Mouse (Mus musculus) liver, embryonic 12.5 days (tissue): ENCODE data around the gene Esr1. TPM values are rescaled to one million over a fixed set of nuclear protein-coding genes. Genes with fewer than 3 reads are reported as not detected.
A peak's percentile ranks its signal among the peaks of the same experiment; 100 is the strongest.
"Not testable (repeated sequence)": the region's sequence is repeated elsewhere in the genome, so short reads cannot be mapped to it uniquely, and the experiment has no call there.

Experiments used
- ATAC-seq: fragments of 200-750 bp; cut with Nextera tagmentation; 2 replicates; pipeline ENCODE4 v1.8.0; 2017; ENCODE audit warnings: moderate number of reproducible peaks, mild to moderate bottlenecking, moderate library complexity
- H3K27ac ChIP-seq: fragments of 300-500 bp; sonication (generic); 2 replicates; pipeline ENCODE4 v1.5.1; 2016; ENCODE audit warnings: mild to moderate bottlenecking
- H3K27me3 ChIP-seq: fragments of 300-500 bp; sonication (generic); replicated peaks from 2 replicates; pipeline ENCODE4 v1.6.1; 2016; ENCODE audit warnings: mild to moderate bottlenecking, moderate library complexity
- H3K36me3 ChIP-seq: fragments of 300-500 bp; sonication (generic); 2 replicates; pipeline ENCODE4 v1.6.1; 2016; ENCODE audit warnings: mild to moderate bottlenecking, moderate library complexity
- H3K4me1 ChIP-seq: fragments of 300-500 bp; sonication (generic); 2 replicates; pipeline ENCODE4 v1.6.1; 2016
- H3K4me2 ChIP-seq: fragments of 300-500 bp; sonication (generic); 2 replicates; pipeline ENCODE4 v1.6.1; 2016; ENCODE audit warnings: mild to moderate bottlenecking, moderate library complexity
- H3K4me3 ChIP-seq: fragments of 300-500 bp; sonication (generic); 2 replicates; pipeline ENCODE4 v1.5.1; 2016; ENCODE audit warnings: mild to moderate bottlenecking, moderate library complexity
- H3K9ac ChIP-seq: fragments of 300-500 bp; sonication (generic); 2 replicates; pipeline ENCODE4 v1.6.1; 2016; ENCODE audit warnings: mild to moderate bottlenecking, moderate library complexity
- H3K9me3 ChIP-seq: fragments of 300-500 bp; sonication (generic); replicated peaks from 2 replicates; pipeline ENCODE4 v1.6.1; 2016; ENCODE audit warnings: mild to moderate bottlenecking, moderate library complexity
- WGBS: fragments of 180-500 bp; shearing (Covaris S2); methylation state at CpG from one replicate; pipeline ENCODE4 v1.1.7; 2016; ENCODE audit not compliant: insufficient replicate concordance; 5-methylcytosine and 5-hydroxymethylcytosine counted together
- polyA plus RNA-seq: library from polyadenylated mRNA; unstranded; fragments of >200 nt; fragmentation: Nextera tagmentation; extraction: Ambion mirVana; gene quantifications from 2 replicates; pipeline ENCODE4 v1.2.1, GENCODE M21; 2016

Esr1 gene
- polyA plus RNA-seq, 1 experiment from 2014 or later, result 0.01 TPM

DNA sequence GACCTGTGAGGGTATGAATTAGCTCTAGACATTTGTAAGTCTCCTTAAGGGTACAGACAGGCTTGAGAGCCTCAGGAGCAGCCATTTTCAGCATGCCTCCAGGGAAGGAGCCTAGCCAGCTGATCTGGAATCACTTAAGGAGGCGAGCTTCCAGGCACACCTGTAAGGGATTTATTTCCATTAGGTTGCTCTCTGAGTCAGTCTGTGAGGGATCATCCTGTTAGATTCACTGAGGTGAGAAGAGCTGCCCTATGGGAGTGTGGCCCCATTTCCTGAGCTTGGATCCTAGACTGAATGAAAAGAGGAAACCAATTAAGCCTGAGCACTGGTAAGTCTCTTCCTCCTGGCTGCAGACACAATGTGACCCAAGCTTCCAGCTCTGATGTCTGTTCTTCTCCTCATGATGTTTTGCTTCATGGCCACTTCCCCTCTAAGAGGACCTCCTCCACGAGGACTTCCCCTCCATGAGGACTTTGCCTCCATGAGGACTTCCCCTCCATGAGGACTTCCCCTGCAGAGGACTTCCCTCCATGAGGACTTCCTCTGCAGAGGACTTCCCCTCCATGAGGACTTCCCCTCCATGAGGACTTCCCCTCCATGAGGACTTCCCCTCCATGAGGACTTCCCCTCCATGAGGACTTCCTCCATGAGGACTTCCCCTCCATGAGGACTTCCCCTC is 10.5 kb upstream of the Esr1 start:
- Histone ChIP-seq H3K4me3 (no peak overlapping the region), H3K36me3 (no peaks in the 10 kb centered on the region), H3K4me2 (no peak overlapping the region), H3K27me3 (no peaks in the 10 kb centered on the region), H3K4me1 (no peaks in the 10 kb centered on the region), H3K27ac (no peak overlapping the region), H3K9ac (no peak overlapping the region), H3K9me3 (no peaks in the 10 kb centered on the region)
- WGBS, result 36% methylated on average over 2 of the region's 2 CpGs
- ATAC-seq, result no peak

DNA sequence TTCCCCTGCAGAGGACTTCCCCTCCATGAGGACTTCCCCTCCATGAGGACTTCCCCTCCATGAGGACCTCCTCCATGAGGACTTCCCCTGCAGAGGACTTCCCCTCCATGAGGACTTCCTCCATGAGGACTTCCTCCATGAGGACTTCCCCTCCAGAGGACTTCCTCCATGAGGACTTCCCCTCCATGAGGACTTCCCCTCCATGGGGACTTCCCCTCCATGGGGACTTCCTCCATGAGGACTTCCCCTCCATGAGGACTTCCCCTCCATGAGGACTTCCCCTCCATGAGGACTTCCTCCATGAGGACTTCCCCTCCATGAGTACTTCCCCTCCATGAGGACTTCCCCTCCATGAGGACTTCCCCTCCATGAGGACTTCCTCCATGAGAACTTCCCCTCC is 9.8 kb upstream of the Esr1 start:
- H3K4me2 ChIP-seq, H3K27ac ChIP-seq, H3K4me3 ChIP-seq, H3K27me3 ChIP-seq, H3K9me3 ChIP-seq, H3K9ac ChIP-seq, H3K4me1 ChIP-seq, ATAC-seq, H3K36me3 ChIP-seq: not testable (repeated sequence)

DNA sequence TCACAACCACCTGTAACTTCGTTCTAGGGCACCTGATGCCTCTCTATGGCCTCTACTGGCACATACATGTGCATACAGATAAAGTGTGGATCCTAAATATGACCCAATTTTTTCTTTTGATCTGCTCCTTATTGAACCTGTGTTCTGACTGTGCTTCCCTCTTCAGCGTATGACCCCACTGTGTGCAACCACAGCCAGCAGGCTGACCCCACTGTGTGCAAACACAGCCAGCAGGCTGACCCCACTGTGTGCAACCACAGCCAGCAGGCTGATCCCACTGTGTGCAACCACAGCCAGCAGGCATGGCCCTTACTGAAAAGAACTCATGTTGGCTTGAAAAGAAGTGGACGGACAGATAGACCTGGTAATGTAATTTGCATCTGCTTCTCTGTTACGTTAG is 8.9 kb upstream of the Esr1 start:
- Histone ChIP-seq H3K4me1 (no peaks in the 10 kb centered on the region), H3K27ac (no peak overlapping the region), H3K4me2 (no peak overlapping the region), H3K36me3 (no peaks in the 10 kb centered on the region), H3K4me3 (no peak overlapping the region), H3K9me3 (no peaks in the 10 kb centered on the region), H3K9ac (no peak overlapping the region), H3K27me3 (no peaks in the 10 kb centered on the region)
- ATAC-seq, result no peak
- WGBS, result 61% methylated on average over 4 of the region's 4 CpGs

DNA sequence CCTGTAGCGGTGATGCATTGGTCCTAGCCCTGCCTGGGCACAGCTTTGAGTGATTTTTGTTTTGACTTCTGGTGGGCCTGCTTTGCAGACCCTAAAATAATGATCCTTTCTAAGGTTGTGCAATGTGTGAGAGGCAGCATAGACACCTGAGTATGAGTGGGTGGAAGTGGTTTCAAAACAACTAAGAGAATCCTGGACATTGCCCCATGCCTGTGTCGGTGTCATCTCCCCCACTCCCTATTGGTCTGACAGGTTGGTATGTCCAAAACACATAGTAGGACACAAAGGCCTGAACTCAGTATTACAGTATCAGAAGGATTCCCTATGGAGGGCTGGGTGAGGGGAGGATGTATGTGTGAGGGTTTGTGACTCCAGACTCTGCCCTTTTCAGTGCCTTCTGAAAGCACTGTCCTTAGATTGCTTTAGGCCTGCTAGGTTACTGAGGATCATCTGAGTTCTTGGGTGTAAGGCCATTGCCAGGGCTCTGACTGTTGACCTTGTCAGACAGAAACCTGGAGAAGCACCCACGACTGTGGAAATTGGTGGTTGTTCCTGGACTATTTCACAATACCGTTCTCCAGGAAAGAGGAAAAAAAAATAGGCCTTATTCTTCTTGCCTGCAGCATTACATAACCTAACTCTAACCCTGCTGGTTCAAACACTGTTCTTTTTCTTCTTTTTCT is 6.7 kb upstream of the Esr1 start:
- 66% methylated on average over 4 of the region's 4 CpGs for WGBS
- H3K4me1 ChIP-seq, result no peaks in the 10 kb centered on the region
- no peaks in the 10 kb centered on the region for H3K36me3 ChIP-seq
- no peak overlapping the region for H3K4me2 ChIP-seq
- no peak overlapping the region for H3K4me3 ChIP-seq
- no peak for ATAC-seq
- no peak overlapping the region for H3K27ac ChIP-seq
- H3K9me3 ChIP-seq, result no peaks in the 10 kb centered on the region
- H3K27me3 ChIP-seq, result no peaks in the 10 kb centered on the region
- no peak overlapping the region for H3K9ac ChIP-seq

DNA sequence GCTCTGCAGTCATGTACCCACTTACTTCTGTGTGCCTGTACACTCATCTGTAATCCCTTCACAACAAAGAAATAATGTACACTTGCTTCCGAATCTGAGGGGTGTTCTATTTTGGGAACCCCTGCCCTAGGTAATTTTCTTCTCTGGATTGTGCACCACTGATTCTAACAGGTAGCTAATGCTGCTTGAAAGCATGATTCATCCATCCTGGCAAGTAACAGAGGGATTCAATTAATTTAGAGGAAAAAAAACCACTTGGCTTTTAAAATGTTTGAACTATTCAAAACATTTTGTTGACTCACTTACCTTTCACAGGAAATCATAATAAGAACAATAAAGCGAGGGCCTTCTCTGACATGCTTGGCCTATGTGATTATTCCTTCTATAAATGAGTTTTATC is 1.2 kb upstream of the Esr1 start:
- no peak for ATAC-seq
- Histone ChIP-seq H3K4me2 (no peak overlapping the region), H3K27ac (no peak overlapping the region), H3K4me3 (no peak overlapping the region), H3K27me3 (no peaks in the 10 kb centered on the region), H3K36me3 (no peaks in the 10 kb centered on the region), H3K9ac (no peak overlapping the region), H3K9me3 (no peaks in the 10 kb centered on the region), H3K4me1 (no peaks in the 10 kb centered on the region)
- 53% methylated on average over 2 of the region's 2 CpGs for WGBS

DNA sequence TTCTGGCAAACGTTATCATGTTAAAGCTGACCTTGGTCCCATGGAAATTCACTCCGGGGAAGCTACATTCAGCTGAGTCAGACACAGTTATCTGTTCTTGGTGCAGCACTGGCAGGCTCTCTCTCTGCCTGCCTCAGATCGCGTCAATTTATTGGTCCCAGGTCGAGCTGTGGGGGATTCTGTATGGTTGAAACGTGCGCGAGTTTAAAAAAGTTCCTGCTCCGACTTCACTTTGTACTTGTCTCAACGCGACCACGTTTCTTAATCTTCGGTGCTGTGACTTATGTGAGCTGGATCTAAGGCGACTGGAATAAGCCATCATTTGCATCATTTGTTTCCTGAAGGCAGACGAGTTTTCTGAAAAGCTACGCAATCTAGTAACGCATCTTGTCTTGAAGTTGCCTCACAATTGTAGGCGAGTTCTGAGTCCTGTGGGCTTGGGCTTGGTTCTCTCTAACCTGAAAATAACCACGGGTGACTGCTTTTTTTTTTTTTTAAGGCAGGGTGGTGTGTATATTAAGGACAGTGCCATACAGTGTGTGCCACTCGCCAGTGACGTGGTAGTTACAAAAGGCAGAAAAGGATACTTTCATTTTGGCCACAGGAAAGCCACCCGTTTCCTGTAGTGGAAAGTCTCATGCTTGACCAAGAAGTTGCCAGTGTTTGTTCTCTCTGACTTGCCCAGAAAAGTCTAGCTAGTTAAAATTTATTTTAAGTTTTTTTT is 1.1 kb downstream of the Esr1 start:
- 0 out of 2 replicates have a peak, but pooled peaks have one; percentile 47 for ATAC-seq
- Histone ChIP-seq H3K9ac (no peak overlapping the region), H3K36me3 (no peaks in the 10 kb centered on the region), H3K4me2 (peak overlapping the region; percentile 58), H3K4me1 (no peaks in the 10 kb centered on the region), H3K27me3 (no peaks in the 10 kb centered on the region), H3K27ac (no peak overlapping the region), H3K9me3 (no peaks in the 10 kb centered on the region), H3K4me3 (peak overlapping the region; percentile 31)
- 25% methylated on average over 22 of the region's 22 CpGs for WGBS

DNA sequence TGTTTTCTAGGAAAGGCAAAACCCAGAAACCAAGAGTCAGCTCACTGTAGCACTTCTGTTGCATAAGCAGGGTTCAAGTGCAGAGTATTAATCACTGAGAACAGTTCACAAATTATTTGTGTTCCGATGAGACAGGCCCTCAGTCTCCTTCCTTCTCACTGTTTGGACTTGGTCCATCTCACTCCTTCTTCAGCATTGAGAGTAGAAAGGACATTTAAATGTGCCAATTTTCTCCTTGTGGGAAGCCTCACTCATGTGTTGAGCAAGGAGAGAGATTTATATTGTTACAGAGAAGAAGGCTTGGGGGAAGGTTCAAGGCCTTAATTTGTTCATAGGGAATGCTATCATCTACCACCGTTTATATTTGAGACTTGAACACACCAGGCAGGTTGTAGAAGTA is 6.6 kb downstream of the Esr1 start:
- Histone ChIP-seq H3K4me1 (no peaks in the 10 kb centered on the region), H3K27ac (no peak overlapping the region), H3K36me3 (no peaks in the 10 kb centered on the region), H3K9me3 (no peaks in the 10 kb centered on the region), H3K4me3 (no peak overlapping the region), H3K9ac (no peak overlapping the region), H3K4me2 (no peak overlapping the region), H3K27me3 (no peaks in the 10 kb centered on the region)
- ATAC-seq, result no peak
- 58% methylated on average over 2 of the region's 2 CpGs for WGBS

DNA sequence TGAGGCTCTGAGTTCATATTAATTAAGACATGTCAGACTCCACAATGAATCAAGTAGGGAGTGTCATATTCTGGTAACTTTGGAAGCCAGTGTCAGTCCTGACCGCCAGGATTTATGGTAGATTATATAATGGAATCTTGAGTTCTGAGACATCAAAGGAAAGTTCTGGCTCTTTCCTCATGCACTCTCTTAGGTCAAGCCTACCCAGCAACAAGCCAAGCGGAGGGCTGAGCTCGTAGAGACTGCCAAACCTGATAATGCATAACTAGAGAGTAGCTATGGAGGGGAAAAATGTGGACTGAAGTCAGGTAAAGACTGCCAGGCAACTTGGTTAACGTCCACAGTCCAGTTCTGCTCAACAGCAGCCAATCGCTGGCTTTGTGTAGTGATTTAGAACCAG is 7.3 kb downstream of the Esr1 start:
- no peak overlapping the region for H3K4me3 ChIP-seq
- whole genome bisulfite sequencing, result 62% methylated on average over 5 of the region's 5 CpGs
- no peaks in the 10 kb centered on the region for H3K36me3 ChIP-seq
- H3K9me3 ChIP-seq, result no peaks in the 10 kb centered on the region
- no peaks in the 10 kb centered on the region for H3K4me1 ChIP-seq
- no peak overlapping the region for H3K9ac ChIP-seq
- no peak for ATAC-seq
- no peak overlapping the region for H3K27ac ChIP-seq
- H3K4me2 ChIP-seq, result no peak overlapping the region
- H3K27me3 ChIP-seq, result no peaks in the 10 kb centered on the region

DNA sequence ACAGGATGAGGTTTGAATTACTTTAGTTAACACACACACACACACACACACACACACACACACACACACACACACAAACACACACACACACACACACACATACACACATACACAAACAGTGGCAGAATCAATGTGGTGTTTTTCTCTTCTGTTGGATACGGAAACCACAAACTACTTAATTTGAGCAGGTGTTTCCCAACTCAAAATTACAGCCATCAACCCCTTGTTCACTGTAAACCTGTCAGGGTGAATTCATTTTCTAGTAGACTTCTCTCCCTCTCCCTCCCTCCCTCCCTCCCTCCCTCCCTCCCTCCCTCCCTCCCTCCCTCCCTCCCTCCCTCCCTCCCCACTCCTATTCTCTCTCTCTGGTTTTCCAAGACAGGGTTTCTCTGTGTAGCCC is 8.0 kb downstream of the Esr1 start:
- H3K4me1 ChIP-seq, H3K4me2 ChIP-seq, H3K36me3 ChIP-seq, ATAC-seq, H3K27me3 ChIP-seq, H3K4me3 ChIP-seq, H3K27ac ChIP-seq, H3K9me3 ChIP-seq, H3K9ac ChIP-seq: not testable (repeated sequence)
- WGBS, result 71% methylated on average over 1 of the region's 1 CpGs

DNA sequence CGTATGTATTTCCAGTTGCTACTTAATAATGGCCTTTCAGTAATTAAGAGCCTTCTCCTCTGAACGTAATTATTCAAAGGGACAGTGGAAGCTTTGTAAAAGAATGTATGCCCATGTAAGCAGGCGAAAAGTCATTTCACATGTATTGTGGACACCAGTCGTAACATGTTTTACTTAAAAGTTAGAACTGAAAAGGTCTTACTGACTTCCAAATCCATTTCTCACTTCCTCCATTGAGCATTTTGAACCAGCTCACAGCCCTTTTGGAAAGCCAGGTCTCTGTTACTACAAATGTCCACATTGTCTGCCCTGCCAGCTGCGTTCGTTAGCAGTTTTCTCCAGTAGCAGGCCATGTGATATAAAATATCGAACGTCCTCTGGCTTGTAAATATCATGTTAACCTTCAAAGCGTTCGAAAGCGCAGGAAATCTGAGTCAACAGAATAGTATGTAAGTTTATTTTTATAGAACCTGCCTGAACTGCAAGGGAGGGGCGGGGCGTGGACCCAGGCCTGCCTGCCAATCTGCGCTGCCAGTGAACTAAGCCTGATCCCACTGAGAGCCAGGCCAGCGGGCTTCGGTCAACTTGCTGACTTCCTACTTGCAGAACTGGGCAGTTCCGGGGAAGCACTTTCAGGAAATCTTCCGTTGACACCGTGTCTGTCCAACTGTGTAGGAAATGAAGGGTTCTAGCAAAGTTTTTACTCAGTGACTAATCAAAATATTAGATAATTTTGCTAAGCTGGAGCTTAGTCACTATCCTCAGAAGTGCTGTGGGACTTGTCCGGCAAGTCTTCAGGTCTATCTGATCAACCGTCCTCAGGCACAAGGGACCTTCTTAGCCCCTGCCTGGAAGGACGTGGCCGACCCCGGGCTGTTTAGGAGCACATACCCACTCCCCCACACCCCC is 9.5 kb downstream of the Esr1 start:
- WGBS, result 67% methylated on average over 24 of the region's 24 CpGs
- H3K9me3 ChIP-seq, result no peaks in the 10 kb centered on the region
- no peaks in the 10 kb centered on the region for H3K4me1 ChIP-seq
- H3K27ac ChIP-seq, result no peak overlapping the region
- H3K9ac ChIP-seq, result no peak overlapping the region
- no peaks in the 10 kb centered on the region for H3K27me3 ChIP-seq
- H3K4me3 ChIP-seq, result no peak overlapping the region
- no peak overlapping the region for H3K4me2 ChIP-seq
- no peaks in the 10 kb centered on the region for H3K36me3 ChIP-seq
- ATAC-seq, result no peak

DNA sequence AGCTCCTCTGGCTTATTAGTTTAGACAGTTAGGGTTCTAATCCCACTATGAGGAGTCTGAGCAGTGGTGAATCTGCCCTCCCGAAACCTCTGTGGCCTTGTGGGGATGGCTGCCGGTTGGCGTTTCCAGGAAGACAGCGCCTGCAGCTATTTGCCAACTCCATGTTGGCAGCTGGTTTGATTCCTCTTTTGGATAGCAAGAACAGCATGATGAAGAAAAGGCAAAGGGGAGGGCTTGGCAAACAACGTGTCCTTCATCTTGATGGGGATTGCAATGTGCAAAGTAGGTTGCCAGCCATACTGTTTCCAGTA is 10.1 kb downstream of the Esr1 start:
- no peak for ATAC-seq
- WGBS, result 81% methylated on average over 5 of the region's 5 CpGs

DNA sequence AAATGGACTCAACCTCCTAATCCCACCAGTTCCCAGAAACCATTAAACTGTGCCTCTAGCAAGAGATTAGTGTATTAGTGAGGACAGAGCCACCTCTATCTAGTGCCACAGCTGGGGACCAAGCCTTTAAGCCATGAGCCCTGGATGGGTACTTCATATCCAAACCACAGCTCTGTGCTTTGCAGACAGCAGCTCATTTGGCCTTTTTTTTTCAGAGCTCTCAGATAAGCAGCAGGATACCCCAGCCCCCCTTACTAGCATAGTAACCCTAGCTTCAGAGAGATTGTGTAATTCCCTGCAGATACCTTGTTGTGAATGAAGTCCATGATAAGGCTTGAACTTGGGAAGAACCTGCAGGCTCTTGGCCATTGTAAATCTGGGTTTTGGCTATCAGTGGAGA is 11.9 kb downstream of the Esr1 start:
- no peaks in the 10 kb centered on the region for H3K9me3 ChIP-seq
- H3K27ac ChIP-seq, result no peak overlapping the region
- no peaks in the 10 kb centered on the region for H3K36me3 ChIP-seq
- ATAC-seq, result no peak
- H3K4me1 ChIP-seq, result no peaks in the 10 kb centered on the region
- H3K27me3 ChIP-seq, result no peaks in the 10 kb centered on the region
- H3K4me3 ChIP-seq, result no peak overlapping the region
- H3K9ac ChIP-seq, result no peak overlapping the region
- H3K4me2 ChIP-seq, result no peak overlapping the region

More for the DNA sequence above, 10.1 kb downstream of the Esr1 start:
- Histone ChIP-seq H3K36me3 (no peaks in the 10 kb centered on the region), H3K4me2 (no peak overlapping the region), H3K4me1 (no peaks in the 10 kb centered on the region), H3K4me3 (no peak overlapping the region), H3K27me3 (no peaks in the 10 kb centered on the region), H3K9ac (no peak overlapping the region), H3K27ac (no peak overlapping the region), H3K9me3 (no peaks in the 10 kb centered on the region)
